Mouse (Mus musculus) inflammation-experienced regulatory T-cells, adult 6 months (primary cell): ENCODE measurements around the gene Notum. TPM values are rescaled to one million over a fixed set of nuclear protein-coding genes. Genes with fewer than 3 reads are reported as not detected.
"Not testable (repeated sequence)": the region's sequence is repeated elsewhere in the genome, so short reads cannot be mapped to it uniquely, and the experiment has no call there.

Source experiments
- ATAC-seq: one replicate; pipeline ENCODE4 v1.8.0; 2017
- polyA plus RNA-seq, 3 experiments: library from polyadenylated mRNA; unstranded; fragments of 100-300 nt; shearing (Covaris generic); gene quantifications; one replicate each; pipeline ENCODE4 v1.2.1; 2017

Notum gene
- polyA plus RNA-seq = not detected

GRCm38 (mm10) chr11:120661076-120661460 lies at the start of gene Notum:
Gene Notum (minus strand): TSS chr11:120661175.
- no peak for ATAC-seq

- no peak for ATAC-seq
Observed at GRCm38 (mm10) chr11:120710672-120711071, 49.7 kb upstream of the Notum start.

GRCm38 (mm10) chr11:120709551-120709950 lies 48.6 kb upstream of the Notum start:
- ATAC-seq = no peak

GRCm38 (mm10) chr11:120707969-120708368 lies 47.0 kb upstream of the Notum start:
- no peak for ATAC-seq

GRCm38 (mm10) chr11:120707225-120707624 lies 46.2 kb upstream of the Notum start:
- ATAC-seq = no peak

DNA sequence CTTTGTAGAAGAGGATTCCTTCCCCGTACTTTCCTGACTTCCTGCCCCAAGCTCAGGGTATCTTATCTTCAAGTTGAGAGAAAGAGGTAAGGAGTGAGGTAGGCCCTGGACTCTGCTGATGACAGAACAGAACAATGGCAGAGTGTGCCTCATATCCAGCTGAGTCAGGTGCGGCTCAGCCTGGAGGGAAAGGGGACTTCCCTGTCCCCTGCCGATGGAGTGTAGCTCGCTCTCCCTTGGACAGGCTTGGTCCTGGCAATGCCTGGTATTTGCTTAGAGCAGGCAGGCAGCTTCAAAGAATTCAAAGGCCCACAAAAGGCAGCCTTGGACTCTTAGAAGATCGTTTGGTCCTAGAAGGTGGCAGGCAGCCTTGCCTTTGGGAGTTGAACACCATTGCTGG lies 45.1 kb upstream of the Notum start:
- no peak for ATAC-seq

GRCm38 (mm10) chr11:120704486-120705325 lies 43.7 kb upstream of the Notum start:
- ATAC-seq = no peak

GRCm38 (mm10) chr11:120703696-120704454 lies 42.9 kb upstream of the Notum start:
- ATAC-seq = no peak

DNA sequence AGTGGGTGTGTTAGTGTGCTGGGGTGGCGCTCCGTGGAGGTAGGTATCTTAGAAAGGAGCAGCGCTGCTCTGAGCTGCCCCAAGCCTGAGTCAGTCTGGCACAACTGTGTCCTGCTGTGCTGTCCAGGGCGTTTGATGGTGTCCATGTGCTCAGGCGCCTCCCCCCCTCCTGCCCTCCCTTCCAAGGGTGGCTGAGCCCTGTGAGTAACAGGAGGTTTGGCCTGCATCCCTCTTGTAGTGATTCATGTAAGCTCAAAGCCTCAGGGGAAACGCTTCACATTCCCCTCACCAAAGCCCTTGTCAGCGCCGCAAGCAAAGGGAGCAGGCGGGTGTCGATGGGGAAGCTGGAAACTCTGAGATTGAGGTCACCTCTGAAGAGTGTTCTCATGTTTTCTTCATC lies 36.8 kb upstream of the Notum start:
- no peak for ATAC-seq

DNA sequence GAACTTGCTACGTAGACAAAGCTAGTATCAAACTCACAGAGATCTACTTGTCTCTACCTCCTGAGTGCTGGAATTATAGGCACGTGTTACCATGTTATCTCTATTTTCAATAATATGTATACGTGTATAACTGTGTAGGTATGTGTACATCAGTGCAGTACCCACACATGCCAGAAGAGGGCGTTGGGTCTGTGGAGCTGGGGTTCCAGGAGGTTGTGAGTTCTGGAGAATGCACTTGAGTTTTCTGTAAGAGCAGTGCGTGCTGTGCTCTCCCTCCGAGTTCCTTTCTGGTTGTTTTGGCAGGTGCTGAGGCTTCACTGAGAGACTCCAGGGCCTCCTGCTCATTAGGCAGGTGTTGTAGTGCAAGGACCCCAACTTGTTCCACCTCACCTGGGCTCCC lies 35.6 kb upstream of the Notum start:
- ATAC-seq = no peak

DNA sequence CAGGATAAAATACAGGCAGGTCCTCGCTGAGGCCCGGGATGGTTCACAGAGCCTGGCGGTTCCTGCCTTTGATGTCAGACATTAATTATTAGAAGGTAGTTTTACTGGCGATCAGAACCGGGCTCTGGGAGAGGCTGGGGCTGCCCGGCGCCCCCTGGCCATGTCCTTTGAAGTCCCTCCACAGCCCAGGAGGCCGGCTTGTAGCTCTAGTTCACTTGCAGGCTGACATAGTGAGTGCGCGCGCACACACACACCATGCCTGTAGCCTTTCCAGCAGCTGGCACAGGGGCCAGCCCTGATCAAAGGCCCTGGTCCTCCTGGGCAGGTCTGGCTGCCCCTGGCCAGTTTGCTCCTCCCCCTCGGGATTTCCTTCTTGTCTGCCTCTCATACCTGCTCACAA lies 34.7 kb upstream of the Notum start:
- ATAC-seq = no peak

- ATAC-seq = no peak
Observed at GRCm38 (mm10) chr11:120695184-120695583, 34.2 kb upstream of the Notum start.

DNA sequence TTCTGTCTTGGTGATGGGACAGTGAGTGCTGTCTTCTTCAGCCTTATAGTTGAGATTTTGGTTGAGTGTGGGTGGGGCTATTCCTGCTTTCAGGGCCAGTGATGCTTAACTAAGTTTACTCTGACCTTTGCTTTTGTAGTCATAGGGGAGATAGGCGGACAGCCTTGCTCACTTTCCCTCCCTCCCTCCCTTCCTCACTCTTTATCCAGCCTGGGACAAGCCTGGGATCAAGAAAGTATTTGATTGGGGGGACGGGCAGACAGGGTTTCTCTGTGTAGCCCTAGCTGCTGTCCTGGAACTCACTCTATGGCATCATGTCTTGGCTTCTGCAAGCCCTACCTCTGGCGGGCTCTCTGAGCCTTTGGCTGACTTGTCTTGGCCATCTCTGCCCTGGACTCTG lies 32.5 kb upstream of the Notum start:
- ATAC-seq = no peak

DNA sequence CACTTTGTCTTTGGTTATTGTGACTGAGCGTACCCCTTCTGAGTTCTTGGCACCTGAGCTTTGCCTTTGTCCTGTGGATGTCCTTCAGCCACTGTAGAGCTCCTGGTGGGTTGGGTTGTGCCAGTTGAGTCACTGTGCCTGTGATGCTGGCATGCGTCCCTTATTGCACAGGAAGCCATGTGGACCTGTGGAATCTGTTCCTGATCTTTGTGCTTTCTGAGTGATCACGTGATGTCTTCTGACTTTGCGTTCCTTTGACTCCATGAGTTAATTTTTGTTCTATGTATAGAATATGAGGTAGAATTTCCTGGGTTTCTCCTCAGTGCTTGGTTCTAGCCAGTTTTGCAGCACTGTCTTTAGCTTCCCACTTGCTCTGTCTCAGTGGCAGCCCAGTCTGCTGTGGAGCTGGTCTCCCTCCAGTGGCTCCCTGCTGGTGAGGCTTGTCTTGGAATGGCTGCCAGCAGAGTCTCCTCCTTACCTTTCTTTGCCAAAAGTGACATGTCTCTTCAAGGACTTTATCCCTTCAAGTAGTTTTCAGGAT lies 31.6 kb upstream of the Notum start:
- ATAC-seq = no peak

- no peak for ATAC-seq
Observed at GRCm38 (mm10) chr11:120689365-120689764, 28.4 kb upstream of the Notum start.

- no peak for ATAC-seq
Observed at GRCm38 (mm10) chr11:120686650-120687272, 25.8 kb upstream of the Notum start.

DNA sequence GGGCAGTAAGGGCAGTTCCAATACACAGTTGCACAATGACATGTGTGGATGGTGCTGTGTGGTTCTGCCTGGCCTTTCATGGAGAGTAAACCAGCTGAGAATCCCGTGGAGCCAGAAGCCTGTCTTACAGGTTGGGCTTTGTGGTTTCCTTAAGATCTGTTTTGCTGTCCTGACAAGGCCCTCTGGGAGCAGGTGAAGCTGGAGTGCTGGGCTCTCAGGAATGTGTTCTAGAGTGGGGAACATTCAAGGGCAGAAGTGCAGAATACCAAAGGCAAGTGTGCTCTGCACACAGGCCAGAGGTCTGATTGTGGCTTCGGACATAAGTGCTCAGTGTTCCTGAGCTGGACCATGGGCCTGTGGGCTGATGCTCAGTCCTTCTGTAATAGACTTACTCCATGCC lies 23.7 kb upstream of the Notum start:
- ATAC-seq = no peak

GRCm38 (mm10) chr11:120684086-120684485 lies 23.1 kb upstream of the Notum start:
- ATAC-seq = no peak

DNA sequence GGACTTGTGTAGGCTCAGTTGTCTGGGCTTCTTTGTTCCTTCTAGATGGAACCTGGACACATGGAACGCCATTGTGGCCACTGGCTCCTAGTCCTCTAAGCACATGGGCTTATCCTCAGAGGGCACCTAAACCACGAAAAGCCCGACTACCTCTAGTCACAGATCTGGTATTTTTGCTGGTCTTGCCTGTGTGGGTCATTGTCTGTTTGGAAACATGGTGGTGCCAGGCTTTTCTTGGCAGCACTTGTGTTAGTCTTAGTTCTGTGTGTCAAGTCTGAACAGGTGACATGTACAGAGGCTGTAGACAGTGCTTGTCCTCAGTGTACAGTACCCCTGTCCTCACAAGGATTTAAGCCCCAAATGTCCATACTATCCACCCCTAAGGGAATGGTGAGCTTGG lies 22.6 kb upstream of the Notum start:
- ATAC-seq = no peak

- ATAC-seq = no peak
Observed at GRCm38 (mm10) chr11:120682683-120683082, 21.7 kb upstream of the Notum start.

DNA sequence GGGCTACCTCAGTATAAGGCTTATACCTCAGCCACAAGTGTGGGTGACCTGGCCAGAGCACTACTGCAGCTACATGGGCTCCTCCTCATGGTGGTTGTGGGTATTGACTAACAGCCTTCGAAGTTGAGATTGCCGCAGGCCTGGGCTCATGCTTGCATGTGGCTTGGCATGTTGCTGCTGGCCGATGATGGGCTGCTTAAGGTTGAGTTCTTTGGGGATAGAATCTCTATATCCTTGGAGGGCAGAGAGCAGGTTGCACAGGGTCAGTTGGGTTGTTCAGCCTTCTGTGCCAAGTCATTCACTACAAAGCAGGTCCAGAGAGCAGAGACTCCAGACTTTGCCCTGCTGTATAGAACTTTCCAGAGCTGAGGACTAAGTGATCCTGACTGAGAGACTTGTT lies 18.9 kb upstream of the Notum start:
- ATAC-seq = no peak

DNA sequence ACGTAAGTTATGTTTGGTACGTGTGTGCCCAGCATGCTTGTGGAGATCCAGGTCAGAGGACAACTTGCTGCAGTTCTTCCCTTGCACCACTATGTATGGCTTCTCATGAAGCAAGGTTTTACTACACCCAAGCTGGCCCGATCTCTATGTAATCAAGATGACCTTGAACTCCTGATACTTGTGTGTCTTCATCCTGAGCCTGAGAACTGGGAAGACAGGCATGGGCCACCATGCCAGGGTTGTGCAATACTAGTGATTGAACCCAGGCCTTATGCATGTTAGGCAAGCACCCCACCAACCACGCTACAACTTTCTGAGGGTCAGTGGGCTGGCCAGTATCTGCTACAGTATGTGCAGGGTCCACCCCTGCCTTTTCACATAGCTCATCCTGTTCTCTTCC lies 16.0 kb upstream of the Notum start:
- no peak for ATAC-seq

DNA sequence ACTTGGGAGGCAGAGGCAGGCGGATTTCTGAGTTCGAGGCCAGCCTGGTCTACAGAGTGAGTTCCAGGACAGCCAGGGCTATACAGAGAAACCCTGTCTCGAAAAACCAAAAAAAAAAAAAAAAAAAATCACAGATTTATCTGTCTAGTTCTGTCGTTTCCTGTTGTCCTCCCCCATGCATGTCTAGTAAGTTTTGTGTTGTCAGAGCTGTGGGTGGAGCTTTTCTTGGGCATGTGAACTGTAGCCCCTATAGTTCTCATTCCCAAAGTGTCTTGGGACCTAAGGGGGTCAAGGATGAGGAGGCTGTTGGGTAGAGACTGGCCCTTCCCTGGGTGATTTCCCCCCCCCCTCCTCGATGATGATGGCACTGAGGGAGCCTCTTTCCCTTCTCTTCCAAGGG lies 14.9 kb upstream of the Notum start:
- not testable (repeated sequence) for ATAC-seq
